Mouse (Mus musculus): ENCODE data around the gene N4bp1. TPM values are rescaled to one million over a fixed set of nuclear protein-coding genes. Genes with fewer than 3 reads are reported as not detected.

Gene N4bp1
- 12.6 and 19.4 TPM in 2 replicates for polyA plus RNA-seq (2012; rRNA removed)

- Histone ChIP-seq H3K27ac (ENCODE audit: insufficient read depth, low read depth, low read length) (peak within 1 kb of the TSS; percentile 98), H3K4me1 (ENCODE audit: control insufficient read depth, insufficient read depth, insufficient read length, low read length) (peaks cover 28% of the 10 kb centered on the region), H3K36me3 (ENCODE audit: control insufficient read depth, insufficient read depth, low read length) (peaks cover 3% of the 10 kb centered on the region), H3K4me3 (ENCODE audit: low read depth, low read length) (peak within 1 kb of the TSS; percentile 99), H3K27me3 (ENCODE audit: control insufficient read depth, insufficient read depth, low read length) (no peaks in the 10 kb centered on the region)
- WGBS, result under 1% methylated on average over 119 of the region's 119 CpGs
- TF ChIP-seq POLR2A (IDR thresholded peaks at IDR 0.05; ENCODE audit: low read depth, low read length), result no peak; the same call in 1 of the 2 replicates
- no peak for TF ChIP-seq CTCF (IDR thresholded peaks at IDR 0.05; ENCODE audit: extremely low read depth, insufficient read length, insufficient replicate concordance, low read depth, low read length)
Measured at GRCm38 (mm10) chr8:86884489-86885463, at the start of gene N4bp1. N4bp1 (minus strand) TSS chr8:86885258.

GRCm38 (mm10) chr8:86934841-86935240 lies 49.8 kb upstream of the N4bp1 start:
- Histone ChIP-seq H3K27me3 (ENCODE audit: control insufficient read depth, insufficient read depth, low read length) (no peaks in the 10 kb centered on the region), H3K4me3 (ENCODE audit: low read depth, low read length) (no peak overlapping the region), H3K36me3 (ENCODE audit: control insufficient read depth, insufficient read depth, low read length) (no peaks in the 10 kb centered on the region), H3K27ac (ENCODE audit: insufficient read depth, low read depth, low read length) (no peak overlapping the region; the same call in 1 of the 2 replicates), H3K4me1 (ENCODE audit: control insufficient read depth, insufficient read depth, insufficient read length, low read length) (peaks cover 2% of the 10 kb centered on the region; the same call in 1 of the 2 replicates)
- TF ChIP-seq CTCF (IDR thresholded peaks at IDR 0.05; ENCODE audit: extremely low read depth, insufficient read length, insufficient replicate concordance, low read depth, low read length), result no peak
- TF ChIP-seq POLR2A (IDR thresholded peaks at IDR 0.05; ENCODE audit: low read depth, low read length), result no peak
- 64% methylated on average over 5 of the region's 5 CpGs for WGBS

GRCm38 (mm10) chr8:86934393-86934792 lies 49.3 kb upstream of the N4bp1 start:
- H3K36me3 ChIP-seq (ENCODE audit: control insufficient read depth, insufficient read depth, low read length), result no peaks in the 10 kb centered on the region
- WGBS, result 37% methylated on average over 13 of the region's 13 CpGs
- H3K4me1 ChIP-seq (ENCODE audit: control insufficient read depth, insufficient read depth, insufficient read length, low read length), result peaks cover 2% of the 10 kb centered on the region; the same call in 1 of the 2 replicates
- peak overlapping the region; percentile 36 for H3K27ac ChIP-seq (ENCODE audit: insufficient read depth, low read depth, low read length)
- no peaks in the 10 kb centered on the region for H3K27me3 ChIP-seq (ENCODE audit: control insufficient read depth, insufficient read depth, low read length)
- TF ChIP-seq CTCF (IDR thresholded peaks at IDR 0.05; ENCODE audit: extremely low read depth, insufficient read length, insufficient replicate concordance, low read depth, low read length) (no peak), POLR2A (IDR thresholded peaks at IDR 0.05; ENCODE audit: low read depth, low read length) (no peak)
- no peak overlapping the region for H3K4me3 ChIP-seq (ENCODE audit: low read depth, low read length)

GRCm38 (mm10) chr8:86933898-86934297 lies 48.8 kb upstream of the N4bp1 start:
- Histone ChIP-seq H3K27me3 (ENCODE audit: control insufficient read depth, insufficient read depth, low read length) (no peaks in the 10 kb centered on the region), H3K27ac (ENCODE audit: insufficient read depth, low read depth, low read length) (peak overlapping the region; percentile 9; the same call in 1 of the 2 replicates), H3K4me1 (ENCODE audit: control insufficient read depth, insufficient read depth, insufficient read length, low read length) (peaks cover 2% of the 10 kb centered on the region; the same call in 1 of the 2 replicates), H3K36me3 (ENCODE audit: control insufficient read depth, insufficient read depth, low read length) (no peaks in the 10 kb centered on the region), H3K4me3 (ENCODE audit: low read depth, low read length) (no peak overlapping the region)
- 8% methylated on average over 9 of the region's 9 CpGs for WGBS
- peak; percentile 74; the same call in 1 of the 2 replicates for TF ChIP-seq CTCF (IDR thresholded peaks at IDR 0.05; ENCODE audit: extremely low read depth, insufficient read length, insufficient replicate concordance, low read depth, low read length)
- TF ChIP-seq POLR2A (IDR thresholded peaks at IDR 0.05; ENCODE audit: low read depth, low read length), result no peak

- 71% methylated on average over 8 of the region's 8 CpGs for WGBS
- Histone ChIP-seq H3K4me3 (ENCODE audit: low read depth, low read length) (no peak overlapping the region), H3K4me1 (ENCODE audit: control insufficient read depth, insufficient read depth, insufficient read length, low read length) (peaks cover 1% of the 10 kb centered on the region; the same call in 1 of the 2 replicates), H3K27me3 (ENCODE audit: control insufficient read depth, insufficient read depth, low read length) (no peaks in the 10 kb centered on the region), H3K27ac (ENCODE audit: insufficient read depth, low read depth, low read length) (no peak overlapping the region), H3K36me3 (ENCODE audit: control insufficient read depth, insufficient read depth, low read length) (no peaks in the 10 kb centered on the region)
- TF ChIP-seq CTCF (IDR thresholded peaks at IDR 0.05; ENCODE audit: extremely low read depth, insufficient read length, insufficient replicate concordance, low read depth, low read length), result peak; percentile 6; the same call in 1 of the 2 replicates
- no peak for TF ChIP-seq POLR2A (IDR thresholded peaks at IDR 0.05; ENCODE audit: low read depth, low read length)
Measured at GRCm38 (mm10) chr8:86926237-86926636, 41.2 kb upstream of the N4bp1 start.

DNA sequence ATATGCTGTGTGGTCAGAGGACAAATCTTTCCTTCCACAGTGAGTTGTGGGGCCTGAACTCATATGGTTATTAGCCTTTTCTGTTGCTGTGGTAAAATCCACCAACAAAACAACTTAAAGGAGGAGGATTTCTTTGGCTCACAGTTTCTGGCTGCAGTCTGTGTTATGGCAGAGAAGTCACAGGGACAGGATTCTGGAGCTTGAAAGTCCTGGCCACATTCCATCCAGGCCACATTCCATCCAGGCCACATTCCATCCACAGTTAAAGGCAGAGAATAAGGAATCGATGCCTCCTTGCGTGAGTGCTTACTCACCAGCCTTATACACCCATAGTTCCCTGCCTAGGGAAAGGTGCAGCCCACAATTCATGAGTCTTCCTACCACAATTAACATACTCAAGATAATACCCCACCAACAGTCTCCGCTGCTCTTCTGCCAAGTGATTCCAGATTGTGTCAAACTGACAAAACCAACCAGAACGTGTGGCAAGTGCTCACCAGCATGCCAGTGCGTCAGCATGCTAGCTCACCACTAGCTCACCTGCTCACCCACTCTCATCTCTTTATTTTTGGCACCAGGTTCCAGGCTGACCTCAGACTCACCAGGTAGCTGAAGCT lies 38.3 kb upstream of the N4bp1 start:
- WGBS, result 84% methylated on average over 5 of the region's 5 CpGs
- H3K27me3 ChIP-seq (ENCODE audit: control insufficient read depth, insufficient read depth, low read length), result no peaks in the 10 kb centered on the region
- H3K36me3 ChIP-seq (ENCODE audit: control insufficient read depth, insufficient read depth, low read length), result no peaks in the 10 kb centered on the region
- TF ChIP-seq CTCF (IDR thresholded peaks at IDR 0.05; ENCODE audit: extremely low read depth, insufficient read length, insufficient replicate concordance, low read depth, low read length) (no peak), POLR2A (IDR thresholded peaks at IDR 0.05; ENCODE audit: low read depth, low read length) (no peak)
- no peak overlapping the region for H3K4me3 ChIP-seq (ENCODE audit: low read depth, low read length)
- H3K4me1 ChIP-seq (ENCODE audit: control insufficient read depth, insufficient read depth, insufficient read length, low read length), result peaks cover 11% of the 10 kb centered on the region; the same call in 1 of the 2 replicates
- no peak overlapping the region for H3K27ac ChIP-seq (ENCODE audit: insufficient read depth, low read depth, low read length)

Data from small intestine, adult 2 months (tissue).